Mouse (Mus musculus) heart, embryonic 14.5 days (tissue): ENCODE data around the gene Pds5a. TPM values are rescaled to one million over a fixed set of nuclear protein-coding genes. Genes with fewer than 3 reads are reported as not detected.
A peak's percentile ranks its signal among the peaks of the same experiment; 100 is the strongest.
"Not testable (repeated sequence)": the region's sequence is repeated elsewhere in the genome, so short reads cannot be mapped to it uniquely, and the experiment has no call there.

Experiments used
- ATAC-seq: fragments of 200-750 bp; cut with Nextera tagmentation; 2 replicates; pipeline ENCODE4 v1.8.0; 2017; ENCODE audit warnings: low read depth, moderate TSS enrichment; ENCODE audit not compliant: insufficient number of reproducible peaks, insufficient read depth, low FRiP score
- H3K27ac ChIP-seq, 2 experiments: fragments of 200-500 bp in 1 of 2; fragments of 300-500 bp in 1 of 2; sonication (generic) in 1 of 2; replicated peaks in 1 of 2; 2 replicates each; pipeline ENCODE4 v1.5.1; 2012 to 2014; ENCODE audit warnings: low read depth in 2 of 2, low read length in 2 of 2, control low read depth in 1 of 2, mild to moderate bottlenecking in 1 of 2, mixed read lengths in 1 of 2; ENCODE audit not compliant: control insufficient read depth in 1 of 2, insufficient read depth in 1 of 2
- H3K27me3 ChIP-seq: fragments of 300-500 bp; sonication (generic); 2 replicates; pipeline ENCODE4 v1.6.1; 2014; ENCODE audit warnings: mild to moderate bottlenecking, low read length, control low read depth; ENCODE audit not compliant: control insufficient read depth, insufficient read depth
- H3K36me3 ChIP-seq: fragments of 300-500 bp; sonication (generic); 2 replicates; pipeline ENCODE4 v1.6.1; 2014; ENCODE audit warnings: mild to moderate bottlenecking, control low read depth, low read length, mixed read lengths; ENCODE audit not compliant: control insufficient read depth, insufficient read depth
- H3K4me1 ChIP-seq, 2 experiments: fragments of 200-500 bp in 1 of 2; fragments of 300-500 bp in 1 of 2; sonication (generic) in 1 of 2; 2 replicates each; pipeline ENCODE4 v1.6.1; 2012 to 2014; ENCODE audit warnings: low read length in 2 of 2, control low read depth in 1 of 2, mixed read lengths in 1 of 2; ENCODE audit not compliant: control insufficient read depth in 2 of 2, insufficient read depth in 2 of 2
- H3K4me2 ChIP-seq: fragments of 300-500 bp; sonication (generic); 2 replicates; pipeline ENCODE4 v1.6.1; 2014; ENCODE audit warnings: mild to moderate bottlenecking, low read length
- H3K4me3 ChIP-seq, 2 experiments: fragments of 200-500 bp in 1 of 2; fragments of 300-500 bp in 1 of 2; sonication (generic) in 1 of 2; 2 replicates each; pipeline ENCODE4 v1.5.1; 2012 to 2014; ENCODE audit warnings: low read length in 2 of 2, mild to moderate bottlenecking in 2 of 2, control low read depth in 1 of 2, low read depth in 1 of 2, moderate library complexity in 1 of 2; ENCODE audit not compliant: control insufficient read depth in 1 of 2, insufficient read depth in 1 of 2
- H3K9ac ChIP-seq: fragments of 300-500 bp; sonication (generic); 2 replicates; pipeline ENCODE4 v1.6.1; 2014; ENCODE audit warnings: mild to moderate bottlenecking, low read length
- H3K9me3 ChIP-seq: fragments of 300-500 bp; sonication (generic); 2 replicates; pipeline ENCODE4 v1.6.1; 2016; ENCODE audit warnings: low read length, control low read depth; ENCODE audit not compliant: control insufficient read depth
- WGBS: fragments of 180-500 bp; shearing (Covaris S2); extraction: QIAGEN DNeasy Blood & Tissue Kit; methylation state at CpG from one replicate; pipeline ENCODE4 v1.1.7; 2014; 5-methylcytosine and 5-hydroxymethylcytosine counted together
- polyA plus RNA-seq: library from polyadenylated mRNA; unstranded; fragments of >200 nt; fragmentation: Nextera tagmentation; extraction: Ambion mirVana; gene quantifications from 2 replicates; pipeline ENCODE4 v1.2.1, GENCODE M21; 2014

The Pds5a gene
- polyA plus RNA-seq, 1 experiment from 2014 or later: 56.1 TPM

GRCm38 (mm10) chr5:65694076-65694475 is 4.0 kb downstream of the Pds5a start:
- H3K4me1 ChIP-seq, H3K4me3 ChIP-seq, H3K9me3 ChIP-seq, H3K27ac ChIP-seq, H3K4me2 ChIP-seq, H3K27me3 ChIP-seq, H3K9ac ChIP-seq, ATAC-seq: not testable (repeated sequence)
- 92% methylated on average over 2 of the region's 3 CpGs for WGBS
- peaks cover 38% of the 10 kb centered on the region for H3K36me3 ChIP-seq

- Histone ChIP-seq H3K4me1 (peaks cover 0 to 10% of the 10 kb centered on the region in 2 experiments; a peak in 2 of 4 replicates), H3K36me3 (peaks cover 41% of the 10 kb centered on the region), H3K4me2 (no peak overlapping the region), H3K27me3 (no peaks in the 10 kb centered on the region), H3K27ac (no peak overlapping the region), H3K9me3 (no peaks in the 10 kb centered on the region), H3K4me3 (no peak overlapping the region), H3K9ac (no peak overlapping the region)
- no peak for ATAC-seq
Observed at GRCm38 (mm10) chr5:65693018-65693417, 5.1 kb downstream of the Pds5a start.

GRCm38 (mm10) chr5:65688806-65689205 is 9.3 kb downstream of the Pds5a start:
- no peaks in the 10 kb centered on the region for H3K27me3 ChIP-seq
- no peak overlapping the region for H3K9ac ChIP-seq
- H3K9me3 ChIP-seq: no peaks in the 10 kb centered on the region
- H3K27ac ChIP-seq: no peak overlapping the region
- no peaks in the 10 kb centered on the region for H3K4me1 ChIP-seq
- no peak overlapping the region for H3K4me2 ChIP-seq
- no peak for ATAC-seq
- WGBS: 84% methylated on average over 3 of the region's 3 CpGs
- H3K36me3 ChIP-seq: peaks cover 32% of the 10 kb centered on the region
- H3K4me3 ChIP-seq: no peak overlapping the region

GRCm38 (mm10) chr5:65686806-65687205 is 11.3 kb downstream of the Pds5a start:
- no peaks in the 10 kb centered on the region for H3K27me3 ChIP-seq
- H3K9ac ChIP-seq: no peak overlapping the region
- no peak overlapping the region for H3K27ac ChIP-seq
- H3K9me3 ChIP-seq: no peaks in the 10 kb centered on the region
- 81% methylated on average over 3 of the region's 3 CpGs for WGBS
- ATAC-seq: no peak
- no peak overlapping the region for H3K4me2 ChIP-seq
- no peak overlapping the region for H3K4me3 ChIP-seq
- no peaks in the 10 kb centered on the region for H3K4me1 ChIP-seq
- peaks cover 26% of the 10 kb centered on the region for H3K36me3 ChIP-seq

- Histone ChIP-seq H3K9me3 (no peaks in the 10 kb centered on the region), H3K4me3 (no peak overlapping the region), H3K27ac (peak overlapping the region; percentile 27 to 38; a peak in 3 of 4 replicates), H3K4me2 (no peak overlapping the region), H3K27me3 (no peaks in the 10 kb centered on the region), H3K36me3 (peaks cover 18% of the 10 kb centered on the region), H3K4me1 (peaks cover 3 to 4% of the 10 kb centered on the region in 2 experiments; a peak in 2 of 4 replicates), H3K9ac (no peak overlapping the region)
- 58% methylated on average over 5 of the region's 5 CpGs for WGBS
- ATAC-seq: no peak
Observed at GRCm38 (mm10) chr5:65678826-65679225, 19.2 kb downstream of the Pds5a start.

- Histone ChIP-seq H3K4me3 (no peak overlapping the region), H3K27ac (no peak overlapping the region), H3K36me3 (peaks cover 5% of the 10 kb centered on the region; the same call in 1 of the 2 replicates), H3K9ac (no peak overlapping the region), H3K27me3 (no peaks in the 10 kb centered on the region), H3K4me1 (peaks cover 0 to 3% of the 10 kb centered on the region in 2 experiments; a peak in 1 of 4 replicates), H3K9me3 (no peaks in the 10 kb centered on the region), H3K4me2 (no peak overlapping the region)
- ATAC-seq: no peak
Observed at GRCm38 (mm10) chr5:65672162-65672561, 25.9 kb downstream of the Pds5a start.

GRCm38 (mm10) chr5:65667644-65668043 is 30.4 kb downstream of the Pds5a start:
- Histone ChIP-seq H3K27ac (no peak overlapping the region), H3K4me1 (peaks cover 0 to 3% of the 10 kb centered on the region in 2 experiments; a peak in 1 of 4 replicates), H3K9ac (no peak overlapping the region), H3K4me3 (no peak overlapping the region), H3K27me3 (no peaks in the 10 kb centered on the region), H3K4me2 (no peak overlapping the region), H3K36me3 (peaks cover 2% of the 10 kb centered on the region; the same call in 1 of the 2 replicates), H3K9me3 (no peaks in the 10 kb centered on the region)
- 85% methylated on average over 3 of the region's 3 CpGs for WGBS
- no peak for ATAC-seq

GRCm38 (mm10) chr5:65665370-65665769 is 32.7 kb downstream of the Pds5a start:
- peaks cover 4% of the 10 kb centered on the region for H3K36me3 ChIP-seq
- H3K27ac ChIP-seq: no peak overlapping the region
- WGBS: 70% methylated on average over 1 of the region's 1 CpGs
- no peaks in the 10 kb centered on the region for H3K9me3 ChIP-seq
- H3K4me1 ChIP-seq: no peaks in the 10 kb centered on the region
- no peak overlapping the region for H3K4me2 ChIP-seq
- no peaks in the 10 kb centered on the region for H3K27me3 ChIP-seq
- no peak for ATAC-seq
- no peak overlapping the region for H3K4me3 ChIP-seq
- H3K9ac ChIP-seq: no peak overlapping the region
